Mouse (Mus musculus): ENCODE measurements at regions not wholly inside any gene's neighbourhood (a gene's known extent, or its start where the extent isn't known, plus 50 kb on each side); places are given as distances from the start of the nearest gene placed in this dataset.
"Not testable (repeated sequence)": the region's sequence is repeated elsewhere in the genome, so short reads cannot be mapped to it uniquely, and the experiment has no call there.

DNA sequence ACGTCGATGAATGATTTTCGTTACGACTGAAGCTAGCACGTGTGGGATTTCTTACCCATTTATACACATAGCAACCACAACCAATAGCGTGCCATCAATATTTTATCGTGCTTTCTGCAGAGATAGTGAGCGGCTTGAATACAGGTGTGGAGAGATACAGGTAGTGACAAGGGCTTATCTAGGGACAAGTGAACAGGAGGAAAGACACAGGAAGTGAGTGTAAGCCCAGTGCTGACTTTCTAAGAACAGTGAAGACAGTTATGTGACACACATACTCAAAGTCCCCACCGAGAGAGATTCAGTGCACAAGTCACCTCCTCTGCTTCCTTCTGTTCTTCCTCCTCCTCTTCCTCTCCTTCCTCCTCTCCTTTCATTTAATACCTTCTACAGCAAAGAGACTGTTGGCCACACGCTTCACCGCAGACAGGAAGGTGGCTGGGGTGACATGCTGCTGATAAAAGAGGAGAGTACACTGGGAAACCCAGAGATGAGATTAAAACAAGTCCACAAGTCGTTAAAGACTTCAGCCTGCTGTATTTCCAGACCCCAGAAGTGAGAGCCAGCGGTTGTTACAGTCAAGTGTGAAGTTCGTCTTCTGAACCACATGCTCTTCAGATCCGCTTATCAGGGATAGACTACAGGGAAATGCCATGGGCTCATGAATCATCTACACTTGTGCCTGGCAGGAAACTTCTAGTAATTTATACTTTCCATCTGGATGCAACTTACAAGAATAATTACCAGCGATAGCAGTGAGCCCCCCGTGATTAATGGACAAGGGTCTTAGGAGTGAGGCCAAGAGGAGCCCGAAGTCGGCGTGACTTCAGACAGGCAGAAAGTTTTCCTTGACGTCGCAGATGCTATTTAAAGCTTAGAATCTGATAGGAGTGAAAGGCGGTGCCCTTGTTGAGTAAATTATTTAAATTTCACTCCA lies 180.5 kb downstream of the Gxylt1 start:
- DNase-seq, result no peak

DNA sequence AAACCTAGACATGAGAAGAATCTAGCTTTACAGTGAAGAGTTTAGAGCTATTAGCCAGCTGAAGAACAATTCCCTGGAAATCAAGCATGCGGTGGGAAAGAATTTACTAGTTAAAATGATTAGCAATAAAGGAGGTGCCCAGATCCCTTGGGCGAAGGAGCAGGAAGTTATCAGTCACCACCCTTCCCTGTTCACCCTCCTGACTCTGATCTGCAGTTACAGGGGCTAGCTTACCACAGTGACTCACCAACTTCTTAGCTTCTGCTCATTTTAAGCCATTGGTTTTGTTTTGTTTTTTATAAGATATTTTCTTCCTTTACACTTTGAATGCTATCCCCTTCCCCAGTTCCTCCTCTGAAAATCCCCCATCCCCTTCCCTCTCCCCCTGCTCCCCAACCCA lies 183.6 kb downstream of the Gxylt1 start:
- no peak for DNase-seq

DNA sequence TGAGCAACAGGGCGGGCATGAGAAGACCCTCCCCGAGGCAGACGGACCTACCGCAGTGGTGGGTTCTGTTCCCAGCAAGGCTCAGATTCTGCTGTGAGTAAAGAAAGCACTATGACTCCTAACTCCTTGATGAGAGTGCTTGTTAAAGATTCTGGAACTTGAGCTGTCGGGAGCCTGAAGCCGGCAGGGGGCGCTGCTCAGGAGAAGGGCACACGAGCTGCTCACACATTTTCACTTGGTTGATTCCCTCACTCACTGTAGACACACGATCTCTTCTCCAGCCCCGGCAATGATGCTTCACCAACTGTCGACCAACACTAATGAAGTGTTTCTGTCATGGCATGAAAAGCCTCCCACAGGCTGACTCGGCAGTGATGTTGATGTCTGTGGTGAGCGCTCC lies 185.6 kb downstream of the Gxylt1 start:
- peak; percentile 29 for DNase-seq

DNA sequence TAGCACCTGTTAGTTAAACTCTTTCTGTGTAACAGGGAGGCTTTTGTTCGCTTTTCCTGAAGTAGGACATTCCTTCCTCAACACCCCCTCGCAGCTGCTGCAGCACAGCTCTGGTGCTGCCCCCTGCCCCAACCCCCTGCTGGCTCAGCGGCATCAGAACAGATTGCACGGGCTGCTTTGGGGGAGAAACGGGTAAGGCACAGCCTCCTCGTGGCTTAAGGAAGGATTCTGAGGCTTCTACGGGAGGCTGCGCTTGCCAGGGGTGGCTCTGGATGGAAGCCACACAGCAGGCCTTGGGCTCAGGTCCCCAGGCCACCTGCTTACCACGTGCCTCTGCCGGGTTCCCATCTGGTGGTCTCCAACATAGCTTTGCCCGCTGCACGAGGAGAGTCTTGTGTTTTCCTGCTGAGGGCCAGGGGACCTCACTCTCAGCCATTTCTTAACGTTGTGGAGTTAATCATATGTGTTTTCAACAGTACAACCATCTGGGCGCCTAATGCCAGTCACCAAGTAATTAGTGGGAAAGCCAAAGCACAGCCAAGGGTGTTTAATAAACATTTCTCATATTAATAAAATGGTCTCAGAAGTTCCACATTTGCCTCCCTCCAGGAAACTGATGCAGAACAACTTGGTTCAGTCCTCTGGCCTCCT lies 189.9 kb downstream of the Gxylt1 start:
- no peak for DNase-seq

DNA sequence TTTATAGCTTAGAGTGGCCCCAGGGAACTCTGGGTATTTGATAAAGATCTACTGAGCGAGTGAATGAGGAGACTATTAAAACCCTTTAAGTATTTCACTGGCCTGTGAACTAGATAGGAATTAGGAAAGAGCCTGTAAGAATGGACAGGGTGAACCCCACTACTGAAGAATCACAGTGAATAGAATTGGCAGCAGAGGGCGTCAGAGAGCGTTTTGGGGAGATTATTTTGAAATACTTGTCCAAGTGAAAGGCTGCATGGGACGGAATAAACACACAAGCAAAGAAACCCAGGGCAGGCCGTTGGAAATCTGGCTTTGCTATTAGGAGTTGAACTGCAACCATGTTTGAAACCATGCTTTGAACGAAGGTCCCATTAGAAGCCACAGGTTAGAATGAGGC lies 200.9 kb downstream of the Gxylt1 start:
- no peak for DNase-seq

DNA sequence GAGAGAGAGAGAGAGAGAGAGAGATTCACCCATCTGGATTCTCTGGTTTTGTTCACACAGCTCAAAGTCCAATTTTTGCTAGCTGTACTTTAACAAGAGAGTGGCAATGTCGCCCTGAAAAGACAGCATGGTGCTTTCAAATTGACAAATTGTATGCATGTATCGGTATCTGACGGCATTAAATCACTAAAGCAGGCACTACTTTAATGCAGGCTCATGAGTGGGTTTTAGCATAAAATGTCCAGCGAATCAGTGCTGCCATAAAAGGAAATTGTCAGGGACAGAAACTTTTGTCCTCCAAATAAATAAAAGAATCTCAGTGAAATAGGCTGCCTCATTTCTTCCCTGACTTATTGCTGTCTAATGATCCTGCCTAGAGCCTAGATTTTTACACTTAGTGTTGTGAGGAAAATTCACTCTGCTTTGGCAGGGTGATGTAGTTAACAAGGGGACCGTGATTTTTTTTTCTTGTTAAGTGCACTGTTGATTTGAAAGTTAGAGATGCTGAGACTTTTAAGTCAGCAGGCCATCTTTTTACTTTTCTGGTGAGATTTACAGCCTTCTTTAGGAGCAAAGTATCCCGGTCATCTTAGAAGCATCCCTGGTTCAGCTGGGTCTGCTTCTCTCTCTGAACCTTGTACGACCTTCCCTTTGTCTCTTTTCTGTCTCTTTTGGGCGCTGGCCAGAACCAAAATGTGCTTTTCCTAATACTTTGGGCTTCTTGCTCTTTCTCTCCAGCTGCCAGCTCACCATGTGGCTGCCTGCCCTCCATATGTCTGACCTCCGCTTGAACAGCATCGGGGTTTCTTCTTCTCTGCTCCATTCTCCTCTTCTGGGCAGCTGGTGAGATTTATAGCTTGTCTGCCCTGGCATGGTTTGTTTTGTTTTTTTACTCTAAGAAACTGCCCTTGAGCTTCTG lies 212.5 kb downstream of the Gxylt1 start:
- DNase-seq, result no peak

DNA sequence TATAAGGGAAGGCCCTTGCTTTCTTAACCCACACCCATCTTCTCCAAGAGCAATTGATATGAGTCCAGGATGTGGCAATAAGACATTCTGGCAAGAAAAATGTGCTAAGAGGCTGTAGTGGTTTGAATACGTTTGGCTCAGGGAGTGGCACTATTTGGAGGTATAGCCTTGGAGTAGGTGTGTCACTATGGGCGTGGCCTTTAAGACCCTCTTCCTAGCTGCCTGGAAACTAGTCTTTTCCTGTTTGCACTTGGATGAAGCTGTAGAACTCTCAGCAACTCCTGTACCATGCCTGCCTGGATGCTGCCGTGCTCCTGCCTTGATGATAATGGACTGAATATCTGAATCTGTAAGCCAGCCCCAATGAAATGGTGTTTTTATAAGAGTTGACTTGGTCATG lies 221.5 kb downstream of the Gxylt1 start:
- no peak for DNase-seq

DNA sequence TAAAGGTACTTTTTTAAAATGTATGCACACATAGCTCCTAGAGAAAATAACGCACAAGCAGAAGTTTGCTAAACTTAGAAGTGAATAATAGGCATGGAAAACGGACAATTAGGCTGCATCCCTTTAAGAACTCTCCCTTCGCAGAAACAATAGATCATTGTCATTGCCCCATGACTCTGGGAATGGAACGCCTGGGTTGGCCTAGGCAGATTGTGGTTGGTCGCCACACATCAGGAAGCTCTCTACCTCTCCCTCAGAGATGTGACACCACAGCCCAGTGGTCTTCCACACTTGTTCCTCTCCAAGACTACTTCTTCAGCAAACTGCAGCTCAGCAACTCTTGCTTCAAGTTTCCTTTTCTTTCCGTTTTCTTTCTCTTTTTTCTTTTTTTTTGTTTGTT lies 247.8 kb downstream of the Gxylt1 start:
- DNase-seq, result no peak

DNA sequence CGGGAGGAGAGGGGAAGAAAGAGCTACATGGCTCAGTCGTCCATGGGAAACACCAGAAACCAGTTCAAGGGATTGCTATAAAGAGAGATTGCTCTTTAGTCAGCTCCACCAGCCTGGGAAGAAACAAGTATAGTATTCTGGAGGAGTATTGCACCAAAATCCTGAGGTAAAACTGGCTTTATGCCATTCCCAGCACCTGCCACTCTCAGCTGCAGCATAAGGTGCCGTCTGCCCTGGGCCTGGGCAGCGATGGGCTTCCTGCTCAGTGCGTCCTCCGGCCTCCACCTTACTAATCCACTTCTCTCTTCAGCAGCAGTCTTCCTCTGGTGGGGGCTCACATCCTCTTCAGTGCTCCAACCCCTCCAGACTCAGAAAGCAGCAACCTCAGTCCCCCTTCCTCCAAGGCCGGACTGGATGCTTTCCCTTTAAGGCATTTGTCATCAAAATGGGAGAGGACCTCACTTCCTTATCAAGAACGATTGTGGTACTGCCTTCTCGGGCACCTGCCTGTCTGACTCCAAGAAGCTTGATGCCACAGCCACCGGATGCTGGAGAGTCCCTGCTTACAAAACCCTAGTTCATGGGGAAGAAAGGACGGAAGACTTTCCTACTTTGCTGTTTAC lies 248.4 kb downstream of the Gxylt1 start:
- no peak for DNase-seq

DNA sequence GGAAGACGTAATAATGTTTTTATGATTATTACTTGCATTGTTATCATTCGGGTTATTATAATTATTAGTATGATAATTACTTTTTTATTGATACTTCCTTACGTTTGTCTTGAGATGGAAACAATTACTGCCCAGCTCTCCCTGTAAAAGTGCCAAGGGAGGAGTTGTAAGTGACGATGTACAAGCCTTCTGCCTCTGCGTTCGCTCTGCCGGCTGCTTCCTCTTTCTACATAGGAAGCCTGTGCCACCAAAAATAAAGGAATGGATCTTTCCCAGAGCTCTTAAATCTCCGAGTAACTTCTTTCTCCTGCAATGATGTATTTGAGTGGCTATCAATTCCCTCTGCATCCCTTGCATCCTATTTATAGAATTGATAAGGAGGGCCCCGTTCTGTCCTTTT lies 249.2 kb downstream of the Gxylt1 start:
- DNase-seq, result no peak

DNA sequence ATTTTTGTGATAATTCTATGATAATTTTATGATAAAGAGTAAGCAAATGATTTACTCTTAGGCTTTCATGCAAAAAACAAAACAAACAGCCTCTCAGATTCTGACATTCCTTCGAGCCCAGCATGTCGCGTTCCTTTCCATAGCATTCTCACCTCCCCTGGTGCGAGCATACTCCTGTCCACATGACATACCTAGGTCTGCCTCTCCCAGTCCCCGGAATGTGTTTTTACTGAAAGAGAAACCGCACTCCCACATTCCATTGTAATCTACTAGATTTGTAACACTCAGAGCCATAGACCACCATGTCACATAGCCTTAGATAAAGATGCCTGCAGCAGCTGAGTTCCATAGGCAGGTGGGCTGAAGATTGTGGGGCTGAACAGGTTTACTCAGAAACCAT lies 250.8 kb downstream of the Gxylt1 start:
- DNase-seq, result no peak

DNA sequence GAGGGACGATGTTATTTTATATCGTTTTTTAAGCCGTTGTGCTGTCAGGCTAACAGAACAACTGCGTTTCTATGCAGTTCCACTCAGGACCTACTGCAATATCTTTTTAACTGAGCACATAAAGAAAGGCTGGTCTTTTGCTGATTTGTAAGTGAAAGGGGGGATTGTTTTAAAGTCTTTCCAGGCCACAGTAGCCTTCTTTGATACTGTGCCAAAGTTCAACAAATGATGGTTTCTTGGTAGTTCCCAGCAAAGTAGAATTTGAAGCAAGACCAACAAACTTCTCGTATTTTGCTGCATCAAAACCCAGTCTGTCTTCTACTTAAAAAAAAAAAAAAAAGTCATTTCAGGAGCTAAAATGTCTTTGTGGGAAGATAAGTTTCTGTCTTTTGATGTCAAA lies 263.8 kb downstream of the Gxylt1 start:
- no peak for DNase-seq

DNA sequence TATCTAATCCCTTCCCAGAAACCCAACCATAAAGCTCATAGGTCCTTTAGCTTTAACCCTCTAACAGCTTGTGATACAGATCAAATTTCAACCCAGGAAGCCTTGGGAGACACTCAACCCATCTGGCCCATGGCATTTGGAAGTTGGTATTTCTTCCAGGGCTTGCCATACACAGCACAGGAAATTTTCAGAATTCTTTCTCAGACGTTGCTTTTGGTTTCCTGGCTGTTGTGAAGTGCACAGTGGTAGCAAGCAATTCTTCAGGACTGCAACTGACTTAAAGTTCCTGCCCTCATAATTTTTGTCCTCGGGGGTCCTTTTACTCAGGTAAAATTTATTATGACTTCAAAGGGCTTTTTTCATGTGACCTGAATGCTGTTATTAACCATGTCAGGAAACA lies 264.4 kb downstream of the Gxylt1 start:
- DNase-seq, result no peak

DNA sequence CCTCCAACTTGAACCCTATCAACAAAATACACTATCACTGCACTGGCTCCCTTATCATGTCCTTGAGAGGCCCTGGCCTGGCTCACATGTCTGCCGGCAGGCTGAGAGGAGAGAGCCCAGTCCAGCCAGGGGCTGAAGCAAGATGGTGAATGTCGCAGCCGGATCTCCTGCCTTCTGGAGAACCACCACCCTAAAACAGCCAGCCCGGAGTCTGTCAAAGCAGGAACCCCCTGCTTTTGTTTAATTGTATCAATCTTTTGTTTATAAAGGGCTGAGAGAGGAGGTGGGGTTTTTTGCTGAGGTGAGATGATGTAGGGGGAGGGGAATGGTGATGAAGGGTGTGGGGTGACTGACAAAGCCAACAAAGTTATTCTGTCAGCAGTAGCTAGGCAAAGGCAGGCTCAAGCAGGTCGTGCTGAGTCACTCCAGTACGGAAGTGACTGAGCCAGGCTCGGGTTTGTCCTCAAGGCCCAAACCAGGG lies 269.2 kb downstream of the Gxylt1 start:
- no peak for DNase-seq

DNA sequence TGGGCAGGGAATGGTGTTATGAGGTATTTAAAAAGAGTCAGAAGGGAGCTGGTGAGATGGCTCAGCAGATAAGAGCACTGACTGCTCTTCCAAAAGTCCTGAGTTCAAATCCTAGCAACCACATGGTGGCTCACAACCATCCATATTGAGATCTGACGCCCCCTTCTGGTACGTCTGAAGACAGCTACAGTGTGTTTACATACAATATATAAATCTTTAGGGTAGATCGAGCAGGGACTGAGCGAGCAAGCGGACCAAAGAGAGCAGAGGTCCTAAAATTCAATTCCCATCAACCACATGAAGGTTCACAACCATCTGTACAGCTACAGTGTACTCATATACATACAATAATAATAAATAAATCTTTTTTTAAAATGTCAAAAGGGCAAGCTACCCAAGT lies 269.8 kb downstream of the Gxylt1 start:
- not testable (repeated sequence) for DNase-seq

DNA sequence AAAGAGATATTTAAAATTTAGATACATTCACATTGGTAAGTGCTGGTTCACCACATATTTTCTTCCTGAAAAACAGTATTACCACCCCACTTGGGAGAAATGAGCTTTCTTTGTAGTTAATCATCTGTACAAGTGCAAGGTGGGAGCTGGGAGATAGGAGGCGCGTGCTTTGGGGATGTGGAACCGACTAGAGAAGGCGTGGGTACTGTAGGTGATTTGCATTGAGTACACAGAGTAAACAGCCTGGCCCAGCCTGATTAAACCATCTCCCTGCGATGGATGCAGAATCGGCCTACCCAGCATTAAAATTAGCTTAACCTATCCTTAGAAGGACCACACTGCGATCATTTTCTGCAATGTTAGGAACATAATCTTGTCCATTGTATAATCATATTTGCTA lies 270.4 kb downstream of the Gxylt1 start:
- no peak for DNase-seq

DNA sequence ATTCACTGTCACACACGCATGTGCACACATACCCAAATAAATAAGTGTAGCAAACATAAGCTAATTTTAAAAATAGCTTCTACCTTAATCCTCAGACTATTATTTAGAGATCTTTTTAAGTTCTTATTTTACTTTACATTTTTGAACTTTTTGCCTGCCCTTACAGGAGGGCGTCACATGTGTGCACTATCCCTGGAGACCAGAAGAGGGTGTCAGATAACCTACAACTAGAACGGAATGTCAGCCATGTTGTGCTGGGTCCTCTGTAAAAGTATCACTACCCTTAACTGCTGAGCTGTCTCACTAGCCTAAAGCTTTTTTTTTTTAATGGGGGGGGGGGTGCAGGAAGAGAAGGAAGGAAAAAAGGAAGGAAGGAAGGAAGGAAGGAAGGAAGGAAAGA lies 271.7 kb downstream of the Gxylt1 start:
- DNase-seq, result no peak

DNA sequence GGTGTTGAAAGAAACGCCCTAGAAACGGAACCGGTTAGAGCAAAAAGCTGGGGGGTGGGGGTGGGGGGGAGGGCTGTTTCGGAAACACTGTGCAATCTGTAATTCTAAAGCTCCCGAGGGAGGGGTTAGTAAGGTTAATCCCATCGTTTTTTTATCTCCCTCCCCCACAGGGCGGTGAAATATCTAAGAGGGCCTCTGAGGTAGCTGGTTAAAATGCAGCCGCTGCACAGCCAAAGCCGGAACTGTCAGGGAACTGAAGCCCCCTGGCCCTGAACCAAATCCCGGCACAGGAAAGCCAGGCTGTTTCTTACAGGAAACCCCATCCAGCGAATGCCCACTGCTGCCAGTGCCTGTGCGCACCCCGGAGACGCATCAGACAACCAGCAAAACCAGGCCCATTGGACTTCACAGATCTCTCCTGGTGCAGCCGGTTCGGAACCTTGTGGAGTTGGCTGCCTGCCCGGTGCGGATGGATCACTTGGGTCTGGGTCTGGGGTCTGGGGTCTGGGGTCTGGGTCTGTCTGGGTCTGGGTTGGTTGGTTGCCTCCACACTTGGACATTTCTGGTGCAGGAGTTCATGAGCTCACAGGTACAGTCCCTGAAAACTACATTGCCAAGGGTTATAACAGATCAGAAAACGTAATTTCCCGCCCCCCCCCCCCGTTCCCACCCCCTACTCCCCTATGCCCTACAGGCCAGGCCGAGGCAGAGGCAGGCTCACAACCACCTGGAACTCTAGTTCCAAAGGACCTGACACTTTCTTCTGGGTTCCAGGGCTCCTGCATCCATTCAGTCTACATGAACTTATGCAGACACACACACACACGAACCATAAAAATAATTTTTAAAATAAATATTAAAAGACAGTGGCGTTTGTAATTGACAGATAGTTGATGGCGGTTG lies 272.7 kb downstream of the Gxylt1 start:
- no peak for DNase-seq

DNA sequence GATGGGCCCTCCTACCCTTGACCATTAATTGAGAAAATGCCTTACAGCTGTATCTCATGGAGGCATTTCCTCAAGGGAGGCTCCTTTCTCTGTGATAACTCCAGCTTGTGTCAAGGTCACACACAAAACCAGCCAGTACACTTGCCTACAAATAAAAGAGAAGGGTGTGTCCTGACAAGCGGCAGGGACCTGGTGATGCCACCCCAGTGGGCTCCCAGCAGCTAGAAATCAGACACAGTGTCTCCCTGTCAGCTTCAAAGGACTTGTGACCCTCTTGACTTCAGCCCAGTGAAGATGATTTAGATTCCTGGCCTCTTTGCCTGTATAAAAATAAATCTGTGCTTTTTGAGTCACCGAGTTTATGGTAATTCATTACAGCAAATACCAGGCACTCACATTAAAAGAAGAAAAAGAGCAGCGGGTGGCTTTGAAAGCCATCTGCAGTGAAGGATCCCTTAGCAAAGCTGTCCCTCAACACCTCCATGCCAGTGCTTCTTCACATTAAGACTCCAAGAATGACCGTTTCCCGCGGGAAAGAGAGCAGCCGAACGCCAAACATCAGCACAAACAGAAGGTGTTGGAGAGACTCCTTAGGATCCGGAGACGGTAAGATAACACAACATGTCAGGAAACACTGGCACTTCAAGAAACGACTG lies 273.5 kb downstream of the Gxylt1 start:
- DNase-seq, result no peak

DNA sequence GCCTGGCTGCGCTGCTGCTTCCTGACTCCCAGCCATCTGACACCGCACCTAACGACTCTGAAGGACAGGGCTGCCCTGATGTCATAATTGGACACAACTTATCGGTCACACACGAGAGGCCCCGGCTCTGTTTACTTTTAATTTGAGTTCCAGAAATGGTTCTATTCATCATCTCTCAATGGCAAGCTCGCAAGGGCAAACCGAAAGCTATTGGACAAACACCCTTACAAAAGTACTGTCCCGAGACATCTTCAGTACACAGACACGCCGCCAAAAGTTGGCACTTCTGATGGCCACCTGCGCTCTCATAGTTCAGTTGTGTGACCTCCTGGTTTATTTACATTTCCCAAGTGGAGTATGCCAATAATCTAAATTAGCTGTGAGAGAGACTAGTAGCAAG lies 274.9 kb downstream of the Gxylt1 start:
- no peak for DNase-seq

DNA sequence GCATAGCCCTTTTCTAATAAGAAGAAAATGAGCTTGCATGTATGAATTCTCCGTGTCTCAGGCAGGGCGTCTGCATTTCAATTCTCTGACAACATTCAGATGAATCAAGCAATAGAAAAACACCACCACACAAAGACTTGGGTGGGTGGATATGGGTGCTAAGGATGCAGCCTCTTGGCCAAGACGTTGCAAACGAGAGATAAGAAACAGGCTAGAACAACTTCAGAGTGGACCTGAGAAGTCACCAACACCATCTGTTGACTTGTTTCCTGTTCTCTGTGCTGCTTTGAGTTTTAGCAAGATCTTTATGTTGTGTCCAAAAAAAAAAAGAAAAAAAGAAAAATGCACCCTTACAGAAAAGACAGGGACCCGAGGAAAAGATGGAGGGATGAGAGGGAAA lies 277.0 kb downstream of the Gxylt1 start:
- DNase-seq, result no peak
